Mouse (Mus musculus): ENCODE measurements around the gene C2cd4b. TPM values are rescaled to one million over a fixed set of nuclear protein-coding genes. Genes with fewer than 3 reads are reported as not detected.
A peak's percentile ranks its signal among the peaks of the same experiment; 100 is the strongest.

C2cd4b gene
- polyA plus RNA-seq, 1 experiment, result 2.8 TPM

DNA sequence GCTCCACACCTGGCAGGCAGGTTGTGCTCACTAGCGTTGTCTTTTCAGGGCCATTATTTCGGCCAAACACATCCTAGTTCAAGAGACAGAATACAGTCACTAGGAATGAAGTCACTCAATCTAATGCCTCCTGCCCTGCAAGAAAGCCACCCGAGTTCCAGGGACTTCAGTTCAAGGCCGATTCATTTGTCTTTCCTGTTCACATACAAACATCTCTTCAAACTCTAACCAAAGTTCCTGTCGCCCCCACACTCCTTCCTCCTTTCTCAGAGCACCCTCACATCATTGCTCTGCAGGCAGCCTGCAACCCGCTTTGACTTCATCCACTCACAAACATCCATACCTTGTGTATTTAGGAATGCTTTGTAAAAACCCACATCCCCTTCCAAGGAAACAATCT is 34.3 kb downstream of the C2cd4b start:
- TF ChIP-seq CTCF (IDR thresholded peaks at IDR 0.05; ENCODE audit: extremely low read depth, insufficient read depth, low read length), result no peak
- no peak for TF ChIP-seq POLR2A (IDR thresholded peaks at IDR 0.05; ENCODE audit: extremely low read depth, insufficient read depth, low read length)
- Histone ChIP-seq H3K27ac (ENCODE audit: insufficient read depth, low read length) (no peak overlapping the region), H3K4me3 (ENCODE audit: insufficient read depth, low read length) (no peak overlapping the region), H3K4me1 (ENCODE audit: control insufficient read depth, insufficient read depth, low read length) (peaks cover 4% of the 10 kb centered on the region)

DNA sequence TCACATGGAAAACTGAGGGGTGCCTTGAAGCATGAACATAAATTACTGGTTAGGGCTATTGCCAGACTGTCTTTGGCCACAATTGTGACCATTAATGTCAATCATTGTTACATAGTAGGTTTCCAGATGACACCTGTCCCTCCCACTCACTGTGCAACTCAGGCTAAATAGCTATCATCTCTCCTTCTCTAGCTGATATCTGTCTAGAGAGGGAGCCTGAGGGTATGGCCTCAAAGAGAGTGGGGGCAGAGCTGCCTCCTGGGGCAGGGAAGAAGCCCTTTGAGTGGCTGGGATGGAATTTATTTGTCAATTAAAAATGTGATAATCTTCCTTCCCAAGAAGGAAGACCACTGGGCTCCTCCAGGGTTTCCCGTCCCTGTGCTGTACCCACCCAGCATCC is 35.0 kb downstream of the C2cd4b start:
- Histone ChIP-seq H3K4me3 (ENCODE audit: insufficient read depth, low read length) (no peak overlapping the region), H3K4me1 (ENCODE audit: control insufficient read depth, insufficient read depth, low read length) (peaks cover 6% of the 10 kb centered on the region), H3K27ac (ENCODE audit: insufficient read depth, low read length) (no peak overlapping the region)
- no peak for TF ChIP-seq CTCF (IDR thresholded peaks at IDR 0.05; ENCODE audit: extremely low read depth, insufficient read depth, low read length)
- no peak for TF ChIP-seq POLR2A (IDR thresholded peaks at IDR 0.05; ENCODE audit: extremely low read depth, insufficient read depth, low read length)

DNA sequence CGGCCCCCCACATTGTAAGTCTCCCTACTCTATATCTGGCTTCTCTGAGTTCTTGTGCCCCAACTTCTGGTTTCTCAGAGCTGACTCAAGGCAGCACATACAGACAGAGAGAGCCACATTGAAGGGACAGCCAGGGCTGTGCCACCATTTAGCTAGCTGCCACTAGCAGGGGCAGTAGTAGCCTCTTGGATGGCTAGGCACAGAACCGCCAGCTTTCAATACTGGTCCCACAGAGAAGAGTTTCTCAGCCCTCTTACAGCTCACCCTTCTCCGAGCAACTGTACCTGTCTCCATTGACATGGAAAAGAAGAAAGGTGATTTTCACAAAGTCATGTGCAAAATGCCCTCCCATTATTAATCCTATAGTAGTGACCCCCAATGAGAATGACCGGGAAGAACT is 35.4 kb downstream of the C2cd4b start:
- Histone ChIP-seq H3K27ac (ENCODE audit: insufficient read depth, low read length) (no peak overlapping the region), H3K4me1 (ENCODE audit: control insufficient read depth, insufficient read depth, low read length) (peaks cover 8% of the 10 kb centered on the region), H3K4me3 (ENCODE audit: insufficient read depth, low read length) (no peak overlapping the region)
- TF ChIP-seq CTCF (IDR thresholded peaks at IDR 0.05; ENCODE audit: extremely low read depth, insufficient read depth, low read length) (no peak), POLR2A (IDR thresholded peaks at IDR 0.05; ENCODE audit: extremely low read depth, insufficient read depth, low read length) (no peak)

DNA sequence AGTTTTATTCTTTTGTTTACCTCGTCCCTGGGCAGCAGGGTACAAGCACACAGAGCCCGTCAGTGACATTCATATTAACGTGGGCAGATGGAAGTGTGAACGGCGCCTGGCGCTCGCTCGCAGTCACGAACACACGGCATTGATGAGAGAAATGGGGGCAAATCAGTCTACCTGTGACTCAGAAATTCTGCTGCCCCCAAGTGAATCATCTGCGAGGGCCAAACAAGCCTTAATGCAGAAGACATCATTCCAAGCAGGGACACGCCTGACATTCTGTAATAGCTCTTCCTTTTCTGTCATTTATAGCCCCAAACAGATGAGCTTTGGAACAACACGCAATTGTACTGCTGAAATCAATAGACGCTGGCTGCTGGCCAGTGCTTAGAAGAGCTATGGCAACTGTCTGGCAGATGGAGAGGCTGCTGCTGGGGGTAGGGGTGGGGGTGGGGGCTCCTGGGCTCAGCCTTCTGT is 36.0 kb downstream of the C2cd4b start:
- Histone ChIP-seq H3K27ac (ENCODE audit: insufficient read depth, low read length) (no peak overlapping the region), H3K4me1 (ENCODE audit: control insufficient read depth, insufficient read depth, low read length) (peaks cover 8% of the 10 kb centered on the region), H3K4me3 (ENCODE audit: insufficient read depth, low read length) (no peak overlapping the region)
- no peak for TF ChIP-seq POLR2A (IDR thresholded peaks at IDR 0.05; ENCODE audit: extremely low read depth, insufficient read depth, low read length)
- no peak for TF ChIP-seq CTCF (IDR thresholded peaks at IDR 0.05; ENCODE audit: extremely low read depth, insufficient read depth, low read length)

DNA sequence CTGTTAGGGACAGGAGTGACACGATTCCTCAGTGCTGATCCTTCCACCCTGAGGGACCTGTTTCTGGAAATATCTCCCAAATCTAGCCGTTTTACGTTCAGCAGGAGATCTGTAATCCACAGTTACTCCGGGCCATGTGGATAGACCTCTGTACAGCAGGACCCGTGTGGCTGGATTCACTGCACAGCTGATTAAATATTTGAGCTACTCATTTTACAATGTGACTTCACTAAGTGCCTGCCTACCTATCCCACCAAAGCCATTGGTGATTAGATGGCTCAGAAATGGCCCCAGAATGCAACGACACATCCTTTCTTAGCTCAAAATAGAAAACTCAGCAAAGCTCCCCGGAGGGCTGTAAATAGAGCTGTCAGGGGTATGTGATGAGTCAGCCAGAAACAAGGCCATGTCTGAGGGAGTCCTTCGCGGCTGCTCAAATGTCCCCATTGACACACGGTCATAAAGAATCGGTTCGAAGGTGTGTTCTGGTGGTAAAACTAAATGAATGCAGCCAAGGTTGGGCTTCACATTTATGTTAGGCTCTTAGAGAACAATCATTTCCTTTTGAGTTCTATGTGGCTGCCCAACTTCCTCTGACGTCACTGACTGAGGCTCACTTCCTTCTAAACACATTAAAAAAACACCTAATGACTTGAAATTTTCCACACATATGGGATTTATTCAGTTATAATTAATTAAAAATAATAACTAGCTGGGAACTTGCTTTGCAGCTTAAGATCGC is 40.0 kb downstream of the C2cd4b start:
- Histone ChIP-seq H3K4me3 (ENCODE audit: insufficient read depth, low read length) (no peak overlapping the region), H3K4me1 (ENCODE audit: control insufficient read depth, insufficient read depth, low read length) (peaks cover 10% of the 10 kb centered on the region), H3K27ac (ENCODE audit: insufficient read depth, low read length) (no peak overlapping the region)
- TF ChIP-seq POLR2A (IDR thresholded peaks at IDR 0.05; ENCODE audit: extremely low read depth, insufficient read depth, low read length) (no peak), CTCF (IDR thresholded peaks at IDR 0.05; ENCODE audit: extremely low read depth, insufficient read depth, low read length) (no peak)

DNA sequence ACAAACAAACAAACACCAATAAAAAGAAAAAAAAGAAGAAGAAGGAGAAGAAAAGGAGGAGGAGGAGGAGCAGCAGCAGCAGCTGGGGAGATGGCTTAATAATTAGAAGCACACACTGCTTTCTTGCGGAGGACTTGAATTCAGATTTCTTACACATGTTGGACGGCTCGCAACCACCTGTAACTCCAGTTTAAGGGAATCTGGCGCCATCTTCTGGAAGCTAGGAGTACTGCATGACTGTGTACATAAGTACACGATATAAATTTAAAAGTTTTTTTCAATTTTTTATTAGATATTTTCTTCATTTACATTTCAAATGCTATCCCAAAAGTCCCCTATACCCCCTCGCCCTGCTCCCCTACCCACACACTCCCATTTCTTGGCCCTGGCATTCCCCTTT is 43.0 kb downstream of the C2cd4b start:
- H3K27ac ChIP-seq (ENCODE audit: insufficient read depth, low read length), result no peak overlapping the region
- no peak overlapping the region for H3K4me3 ChIP-seq (ENCODE audit: insufficient read depth, low read length)
- TF ChIP-seq POLR2A (IDR thresholded peaks at IDR 0.05; ENCODE audit: extremely low read depth, insufficient read depth, low read length), result no peak
- peak; percentile 54 for TF ChIP-seq CTCF (IDR thresholded peaks at IDR 0.05; ENCODE audit: extremely low read depth, insufficient read depth, low read length)
- H3K4me1 ChIP-seq (ENCODE audit: control insufficient read depth, insufficient read depth, low read length), result peaks cover 6% of the 10 kb centered on the region; the same call in 1 of the 2 replicates

DNA sequence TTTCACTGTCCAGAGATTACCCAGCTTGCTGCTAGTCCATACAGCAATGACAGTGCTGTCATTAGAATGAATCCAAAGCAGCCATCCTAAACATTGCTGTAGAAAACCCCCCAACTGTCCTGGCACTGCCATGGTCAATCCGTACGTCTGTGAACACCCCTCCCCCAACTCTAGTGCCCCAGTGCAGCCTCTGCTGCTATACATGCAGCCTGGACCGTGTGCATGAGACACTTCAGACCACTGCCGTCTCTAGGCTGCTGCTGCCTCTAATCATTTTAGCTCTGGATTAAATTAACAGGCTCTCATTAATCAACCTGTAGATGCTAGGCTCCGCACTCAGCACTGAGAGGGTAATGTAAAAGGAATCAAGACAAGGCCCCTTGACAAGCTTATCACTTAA is 47.8 kb downstream of the C2cd4b start:
- Histone ChIP-seq H3K4me3 (ENCODE audit: insufficient read depth, low read length) (no peak overlapping the region), H3K27ac (ENCODE audit: insufficient read depth, low read length) (no peak overlapping the region), H3K4me1 (ENCODE audit: control insufficient read depth, insufficient read depth, low read length) (peaks cover 2% of the 10 kb centered on the region; the same call in 1 of the 2 replicates)
- TF ChIP-seq CTCF (IDR thresholded peaks at IDR 0.05; ENCODE audit: extremely low read depth, insufficient read depth, low read length) (no peak), POLR2A (IDR thresholded peaks at IDR 0.05; ENCODE audit: extremely low read depth, insufficient read depth, low read length) (no peak)

DNA sequence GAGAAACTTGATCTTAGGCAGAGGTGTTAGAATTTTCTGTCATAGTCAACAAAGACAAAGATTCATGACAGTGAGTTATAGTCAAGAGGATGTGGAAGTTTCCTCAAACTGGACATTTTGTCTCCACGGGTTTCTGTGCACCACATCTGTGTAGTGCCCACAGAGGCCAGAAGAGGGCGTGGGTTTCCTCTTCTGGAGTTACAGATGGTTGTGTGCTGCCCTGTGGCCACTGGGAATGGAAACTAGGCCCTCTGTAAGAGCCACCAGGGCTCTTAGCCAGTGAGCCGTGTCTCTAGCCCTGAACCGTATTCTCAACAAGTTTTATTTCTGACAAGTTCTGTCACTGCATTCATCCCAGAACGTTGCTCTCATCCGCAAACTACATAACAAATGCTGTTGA is 51.3 kb downstream of the C2cd4b start:
- Histone ChIP-seq H3K4me3 (ENCODE audit: insufficient read depth, low read length) (no peak overlapping the region), H3K4me1 (ENCODE audit: control insufficient read depth, insufficient read depth, low read length) (no peaks in the 10 kb centered on the region), H3K27ac (ENCODE audit: insufficient read depth, low read length) (no peak overlapping the region)
- TF ChIP-seq POLR2A (IDR thresholded peaks at IDR 0.05; ENCODE audit: extremely low read depth, insufficient read depth, low read length) (no peak), CTCF (IDR thresholded peaks at IDR 0.05; ENCODE audit: extremely low read depth, insufficient read depth, low read length) (no peak)

Other genes with a start within 250 kb of the C2cd4b start
- gene Tln2, start 199.7 kb upstream of the C2cd4b start, polyA plus RNA-seq (2012; rRNA removed), result 34.3 and 36.6 TPM in 2 replicates
- 0.21 and 0.70 TPM in 2 replicates for gene C2cd4a, start 72.9 kb downstream of the C2cd4b start, polyA plus RNA-seq (2012; rRNA removed)
- 34.4 and 37.6 TPM in 2 replicates for gene Vps13c, start 81.0 kb downstream of the C2cd4b start, polyA plus RNA-seq (2012; rRNA removed)

Measured in cortical plate, adult 2 months (tissue).